Mouse (Mus musculus): Measurements from ENCODE around the gene Tmem254a. TPM values are rescaled to one million over a fixed set of nuclear protein-coding genes. Genes with fewer than 3 reads are reported as not detected.
A peak's percentile ranks its signal among the peaks of the same experiment; 100 is the strongest.
"Not testable (repeated sequence)": the region's sequence is repeated elsewhere in the genome, so short reads cannot be mapped to it uniquely, and the experiment has no call there.

Tmem254a gene
- 8.3 and 8.6 TPM in 2 replicates for total RNA-seq (2014; rRNA removed)
- 5.0 and 9.1 TPM in 2 replicates for polyA plus RNA-seq (2015; fragmentation: Nextera tagmentation; extraction: Ambion mirVana)

GRCm38 (mm10) chr14:25927562-25927881 lies at the start of gene Tmem254a:
Gene Tmem254a (minus strand): TSS chr14:25927672.
- WGBS: no CpG with 5 or more reads among the region's 10 CpGs
- H3K9ac ChIP-seq (replicated peaks; ENCODE audit: low read length); H3K4me2 ChIP-seq (ENCODE audit: low read depth, low read length); DNase-seq (ENCODE audit: low spot score); H3K9me3 ChIP-seq (ENCODE audit: low read length); H3K4me1 ChIP-seq (ENCODE audit: insufficient read depth, low read length); H3K27me3 ChIP-seq (ENCODE audit: insufficient read depth, low read length); H3K27ac ChIP-seq; H3K4me3 ChIP-seq (ENCODE audit: low read length); H3K36me3 ChIP-seq (ENCODE audit: insufficient read depth, low read length): not testable (repeated sequence)
- peak; percentile 90 for ATAC-seq

- not testable (repeated sequence) for H3K27me3 ChIP-seq (ENCODE audit: insufficient read depth, low read length); DNase-seq (ENCODE audit: low spot score); H3K36me3 ChIP-seq (ENCODE audit: insufficient read depth, low read length); ATAC-seq; H3K9ac ChIP-seq (replicated peaks; ENCODE audit: low read length); H3K4me1 ChIP-seq (ENCODE audit: insufficient read depth, low read length); H3K4me3 ChIP-seq (ENCODE audit: low read length); H3K27ac ChIP-seq; H3K4me2 ChIP-seq (ENCODE audit: low read depth, low read length); H3K9me3 ChIP-seq (ENCODE audit: low read length)
- WGBS: no CpG with 5 or more reads among the region's 3 CpGs
These were observed 30.4 kb upstream of the Tmem254a start for GRCm38 (mm10) chr14:25957861-25958260.

- not testable (repeated sequence) for DNase-seq (ENCODE audit: low spot score); ATAC-seq; H3K9me3 ChIP-seq (ENCODE audit: low read length); H3K9ac ChIP-seq (replicated peaks; ENCODE audit: low read length); H3K27ac ChIP-seq; H3K36me3 ChIP-seq (ENCODE audit: insufficient read depth, low read length); H3K4me3 ChIP-seq (ENCODE audit: low read length); H3K4me1 ChIP-seq (ENCODE audit: insufficient read depth, low read length); H3K27me3 ChIP-seq (ENCODE audit: insufficient read depth, low read length); H3K4me2 ChIP-seq (ENCODE audit: low read depth, low read length)
- no CpG with 5 or more reads among the region's 8 CpGs for WGBS
These were observed 10.5 kb upstream of the Tmem254a start, which contains the start of gene Cphx1 for GRCm38 (mm10) chr14:25938004-25938403. Gene Cphx1 (plus strand): TSS chr14:25938304.

DNA sequence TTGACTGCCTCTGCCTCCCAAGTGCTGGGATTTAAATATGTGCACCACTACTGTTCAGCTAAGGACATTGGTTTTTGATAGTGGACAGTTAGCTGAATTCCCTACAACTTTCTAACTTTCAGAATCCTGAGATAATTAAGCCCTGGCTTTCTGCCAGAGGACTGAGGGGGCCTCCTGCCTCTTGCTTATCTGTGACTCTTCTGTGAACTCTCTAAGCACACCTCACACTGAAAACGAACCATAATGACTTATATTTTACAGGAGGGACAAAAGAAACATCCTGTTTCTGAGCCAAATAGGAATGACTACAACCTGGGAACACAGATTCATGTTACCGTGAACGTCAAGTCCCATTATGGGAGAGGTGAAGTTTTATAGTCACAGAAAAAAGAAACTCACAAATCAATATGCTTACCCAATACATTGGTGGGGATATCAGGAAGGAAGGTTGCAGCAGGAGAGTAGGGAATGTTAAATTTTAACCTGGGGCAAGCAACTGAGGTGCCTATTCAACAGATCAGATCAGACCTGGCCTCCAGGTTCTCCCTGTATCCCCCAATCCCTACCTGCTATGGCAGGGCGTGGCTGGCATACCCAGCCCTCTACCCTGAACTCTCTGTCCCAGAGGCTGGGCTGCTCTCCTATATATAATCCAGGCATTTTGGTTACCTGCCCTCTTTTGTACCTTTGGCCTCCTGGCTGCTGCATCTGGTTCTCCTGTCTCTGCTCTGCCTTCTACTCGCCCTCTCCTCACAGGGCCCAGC lies 9.6 kb upstream of the Tmem254a start:
- H3K27me3 ChIP-seq (ENCODE audit: insufficient read depth, low read length); H3K9ac ChIP-seq (replicated peaks; ENCODE audit: low read length); H3K9me3 ChIP-seq (ENCODE audit: low read length); DNase-seq (ENCODE audit: low spot score); H3K4me3 ChIP-seq (ENCODE audit: low read length); H3K27ac ChIP-seq; ATAC-seq; H3K36me3 ChIP-seq (ENCODE audit: insufficient read depth, low read length); H3K4me2 ChIP-seq (ENCODE audit: low read depth, low read length); H3K4me1 ChIP-seq (ENCODE audit: insufficient read depth, low read length): not testable (repeated sequence)
- no CpG with 5 or more reads among the region's 5 CpGs for WGBS

GRCm38 (mm10) chr14:25926814-25927561 lies 484 bp downstream of the Tmem254a start:
- WGBS: no CpG with 5 or more reads among the region's 44 CpGs
- not testable (repeated sequence) for H3K27ac ChIP-seq; H3K36me3 ChIP-seq (ENCODE audit: insufficient read depth, low read length); H3K4me3 ChIP-seq (ENCODE audit: low read length); H3K27me3 ChIP-seq (ENCODE audit: insufficient read depth, low read length); H3K9me3 ChIP-seq (ENCODE audit: low read length); H3K4me2 ChIP-seq (ENCODE audit: low read depth, low read length); H3K4me1 ChIP-seq (ENCODE audit: insufficient read depth, low read length); H3K9ac ChIP-seq (replicated peaks; ENCODE audit: low read length); DNase-seq (ENCODE audit: low spot score)
- ATAC-seq: peak; percentile 94

DNA sequence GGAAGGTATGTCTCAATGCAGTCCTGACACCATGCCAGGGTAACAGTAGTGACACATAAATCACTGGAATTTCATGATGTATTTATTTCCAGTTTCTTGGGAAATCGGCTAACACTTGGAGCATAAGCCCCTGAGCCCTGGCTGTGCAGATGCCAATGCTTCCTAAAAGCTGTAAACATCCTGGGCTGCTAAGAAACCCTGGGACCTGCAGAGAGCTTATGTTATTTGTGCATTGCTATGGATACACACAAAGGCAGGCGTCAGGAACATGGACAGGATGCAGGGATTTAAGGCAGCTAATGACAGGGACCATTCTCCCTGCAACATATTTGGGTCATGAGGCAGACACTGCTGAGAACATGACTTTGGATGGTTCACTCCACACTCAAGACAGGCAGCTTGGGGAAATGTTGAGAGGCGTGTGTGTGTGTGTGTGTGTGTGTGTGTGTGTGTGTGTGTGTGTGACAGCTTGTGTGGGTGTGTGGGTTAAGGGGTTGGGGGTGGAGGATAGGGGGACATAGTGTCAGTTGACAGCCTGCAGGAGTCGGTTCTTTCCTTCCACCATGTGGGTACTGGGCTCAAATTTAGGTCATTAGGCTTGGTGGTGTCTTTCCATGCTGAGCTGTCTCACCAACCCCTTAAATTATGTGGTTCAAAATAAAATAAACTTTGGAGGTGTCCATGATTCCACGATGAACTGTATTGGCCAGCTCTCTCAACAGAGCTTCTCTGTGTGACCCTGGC lies 8.9 kb downstream of the Tmem254a start:
- WGBS: no CpG with 5 or more reads among the region's 5 CpGs

GRCm38 (mm10) chr14:25908976-25909375 lies 18.5 kb downstream of the Tmem254a start:
- not testable (repeated sequence) for H3K4me1 ChIP-seq (ENCODE audit: insufficient read depth, low read length); DNase-seq (ENCODE audit: low spot score); H3K36me3 ChIP-seq (ENCODE audit: insufficient read depth, low read length); H3K9ac ChIP-seq (replicated peaks; ENCODE audit: low read length); H3K4me2 ChIP-seq (ENCODE audit: low read depth, low read length); H3K27me3 ChIP-seq (ENCODE audit: insufficient read depth, low read length); H3K4me3 ChIP-seq (ENCODE audit: low read length); H3K27ac ChIP-seq; ATAC-seq; H3K9me3 ChIP-seq (ENCODE audit: low read length)
- WGBS: no CpG with 5 or more reads among the region's 8 CpGs

More for the DNA sequence above, 8.9 kb downstream of the Tmem254a start:
- not testable (repeated sequence) for H3K4me1 ChIP-seq (ENCODE audit: insufficient read depth, low read length); ATAC-seq; H3K9ac ChIP-seq (replicated peaks; ENCODE audit: low read length); DNase-seq (ENCODE audit: low spot score); H3K27ac ChIP-seq; H3K27me3 ChIP-seq (ENCODE audit: insufficient read depth, low read length); H3K36me3 ChIP-seq (ENCODE audit: insufficient read depth, low read length); H3K4me2 ChIP-seq (ENCODE audit: low read depth, low read length); H3K9me3 ChIP-seq (ENCODE audit: low read length); H3K4me3 ChIP-seq (ENCODE audit: low read length)

DNA sequence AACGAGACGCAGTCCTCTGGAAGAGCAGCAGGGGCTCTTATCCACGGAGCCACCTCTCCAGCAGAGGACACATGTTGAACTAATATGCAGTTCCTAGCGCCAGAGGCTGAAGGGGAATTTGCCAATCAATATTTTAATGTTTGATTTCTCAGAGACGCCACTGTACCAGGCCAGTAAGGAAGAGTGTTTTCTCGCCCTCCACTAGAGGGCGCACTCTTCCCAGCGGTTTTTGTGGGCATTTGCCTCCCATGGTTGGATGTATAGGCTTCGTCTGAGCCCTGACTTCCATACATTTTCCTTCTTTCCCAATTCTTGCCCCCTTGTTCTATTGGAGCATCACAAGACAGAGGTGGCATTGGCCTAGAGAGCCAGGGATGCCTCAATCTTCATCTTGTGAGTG lies 20.2 kb downstream of the Tmem254a start:
- no CpG with 5 or more reads among the region's 9 CpGs for WGBS

DNA sequence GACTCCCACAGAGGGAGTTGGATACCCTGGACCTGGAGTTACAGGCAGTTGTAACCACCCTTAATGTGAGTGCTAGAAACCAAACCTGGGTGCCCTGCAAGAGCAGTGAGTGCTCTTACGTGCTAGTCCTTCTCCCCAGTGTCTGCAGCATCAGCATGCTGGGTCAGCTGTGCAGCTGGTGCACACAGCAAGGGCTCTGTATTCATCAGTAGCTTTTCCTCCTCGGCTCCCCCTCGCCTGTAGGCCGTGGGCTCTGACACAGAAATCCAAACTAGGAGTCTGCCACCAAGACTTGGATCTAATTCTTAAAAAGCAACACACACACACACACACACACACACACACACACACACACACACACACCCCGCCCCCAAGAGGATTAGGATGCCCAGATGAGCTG lies 22.2 kb downstream of the Tmem254a start:
- H3K9me3 ChIP-seq (ENCODE audit: low read length); H3K27ac ChIP-seq; H3K9ac ChIP-seq (replicated peaks; ENCODE audit: low read length); H3K36me3 ChIP-seq (ENCODE audit: insufficient read depth, low read length); H3K4me1 ChIP-seq (ENCODE audit: insufficient read depth, low read length); H3K27me3 ChIP-seq (ENCODE audit: insufficient read depth, low read length); H3K4me3 ChIP-seq (ENCODE audit: low read length); DNase-seq (ENCODE audit: low spot score); H3K4me2 ChIP-seq (ENCODE audit: low read depth, low read length): not testable (repeated sequence)
- WGBS: 27% methylated on average over 1 of the region's 5 CpGs
- ATAC-seq: peak; percentile 29; the same call in 1 of the 2 replicates

More for the DNA sequence above, 20.2 kb downstream of the Tmem254a start:
- H3K27me3 ChIP-seq (ENCODE audit: insufficient read depth, low read length); H3K9me3 ChIP-seq (ENCODE audit: low read length); H3K27ac ChIP-seq; ATAC-seq; H3K4me3 ChIP-seq (ENCODE audit: low read length); H3K9ac ChIP-seq (replicated peaks; ENCODE audit: low read length); H3K4me2 ChIP-seq (ENCODE audit: low read depth, low read length); H3K36me3 ChIP-seq (ENCODE audit: insufficient read depth, low read length); H3K4me1 ChIP-seq (ENCODE audit: insufficient read depth, low read length); DNase-seq (ENCODE audit: low spot score): not testable (repeated sequence)

All from hindbrain, postnatal 0 days (tissue).